Mouse (Mus musculus) myocyte (in vitro differentiated cells): ENCODE data around the gene Gldc. TPM values are rescaled to one million over a fixed set of nuclear protein-coding genes. Genes with fewer than 3 reads are reported as not detected.
A peak's percentile ranks its signal among the peaks of the same experiment; 100 is the strongest.

Source experiments
- H3K27me3 ChIP-seq: one replicate; pipeline ENCODE4 v1.6.1; 2011; ENCODE audit not compliant: control insufficient read depth, insufficient read depth, insufficient read length
- H3K36me3 ChIP-seq: one replicate; pipeline ENCODE4 v1.6.1; 2011; ENCODE audit not compliant: control insufficient read depth, insufficient read depth
- H3K4me2 ChIP-seq: one replicate; pipeline ENCODE4 v1.6.1; 2011; ENCODE audit warnings: low read depth, control low read depth
- H3K4me3 ChIP-seq: one replicate; pipeline ENCODE4 v1.5.1; 2011; ENCODE audit warnings: mild to moderate bottlenecking, control low read depth, moderate library complexity
- H3K79me2 ChIP-seq: one replicate; pipeline ENCODE4 v1.6.1; 2011; ENCODE audit not compliant: control insufficient read depth, insufficient read depth
- H3ac ChIP-seq: one replicate; pipeline ENCODE4 v1.6.1; 2011; ENCODE audit not compliant: control insufficient read depth, insufficient read length
- CEBPB ChIP-seq: IDR thresholded peaks from 2 replicates; pipeline ENCODE4 v1.6.1; 2011; ENCODE audit warnings: mild to moderate bottlenecking, moderate library complexity; ENCODE audit not compliant: poor library complexity, insufficient read depth, severe bottlenecking
- E2F4 ChIP-seq: IDR thresholded peaks from one replicate; pipeline ENCODE4 v1.6.1; 2011; ENCODE audit warnings: mild to moderate bottlenecking, control low read depth, moderate library complexity; ENCODE audit not compliant: insufficient read depth
- MAX ChIP-seq: IDR thresholded peaks from one replicate; pipeline ENCODE4 v1.6.1; 2011; ENCODE audit warnings: low read depth, mild to moderate bottlenecking, control low read depth
- MYOD1 ChIP-seq, 3 experiments: IDR thresholded peaks; one replicate each; pipeline ENCODE4 v1.6.1; 2011; ENCODE audit warnings: control low read depth in 2 of 3, low read depth in 2 of 3, mild to moderate bottlenecking in 2 of 3, moderate library complexity in 1 of 3; ENCODE audit not compliant: insufficient read length in 2 of 3, control insufficient read depth in 1 of 3
- MYOG ChIP-seq, 3 experiments: IDR thresholded peaks; one replicate each; pipeline ENCODE4 v1.6.1; 2011; ENCODE audit warnings: control low read depth in 2 of 3, low read depth in 2 of 3, mild to moderate bottlenecking in 2 of 3; ENCODE audit not compliant: insufficient read length in 2 of 3, control insufficient read depth in 1 of 3, insufficient read depth in 1 of 3
- POLR2A ChIP-seq: IDR thresholded peaks from one replicate; pipeline ENCODE4 v1.6.1; 2011; ENCODE audit warnings: low read depth, mild to moderate bottlenecking, control low read depth, moderate library complexity; ENCODE audit not compliant: insufficient read length
- POLR2AphosphoS2 ChIP-seq: IDR thresholded peaks from one replicate; pipeline ENCODE4 v1.6.1; 2011; ENCODE audit warnings: low read depth, control low read depth; ENCODE audit not compliant: insufficient read length
- REST ChIP-seq: IDR thresholded peaks from one replicate; pipeline ENCODE4 v1.6.1; 2011; ENCODE audit warnings: mild to moderate bottlenecking, control low read depth, moderate library complexity; ENCODE audit not compliant: insufficient read depth, insufficient read length
- SRF ChIP-seq: IDR thresholded peaks from one replicate; pipeline ENCODE4 v1.6.1; 2011; ENCODE audit warnings: low read depth; ENCODE audit not compliant: control insufficient read depth, insufficient read length
- TCF12 ChIP-seq: IDR thresholded peaks from one replicate; pipeline ENCODE4 v1.6.1; 2011; ENCODE audit warnings: mild to moderate bottlenecking, control low read depth; ENCODE audit not compliant: poor library complexity, insufficient read depth, severe bottlenecking
- TCF3 ChIP-seq: IDR thresholded peaks from one replicate; pipeline ENCODE4 v1.6.1; 2011; ENCODE audit warnings: low read depth, control low read depth; ENCODE audit not compliant: insufficient read length
- USF1 ChIP-seq: IDR thresholded peaks from one replicate; pipeline ENCODE4 v1.6.1; 2011; ENCODE audit warnings: low read depth, mild to moderate bottlenecking, control low read depth, moderate library complexity
- polyA plus RNA-seq: library from polyadenylated mRNA; unstranded; fragments of >200 nt; fragmentation: generic; extraction: Trizol; gene quantifications from one replicate; pipeline ENCODE4 v1.2.1, GENCODE M21; 2012; ENCODE audit warnings: missing spikeins

The Gldc gene
- polyA plus RNA-seq, 1 experiment: 1.1 TPM

GRCm38 (mm10) chr19:30125670-30126059 is 49.6 kb downstream of the Gldc start:
- Histone ChIP-seq H3K4me2 (peak overlapping the region; percentile 79), H3ac (no peak overlapping the region)

GRCm38 (mm10) chr19:30124999-30125669 is 50.1 kb downstream of the Gldc start:
- peak overlapping the region; percentile 79 for H3K4me2 ChIP-seq
- H3K79me2 ChIP-seq: no peaks in the 10 kb centered on the region
- no peak overlapping the region for H3K4me3 ChIP-seq
- no peaks in the 10 kb centered on the region for H3K27me3 ChIP-seq
- no peaks in the 10 kb centered on the region for H3K36me3 ChIP-seq
- TF ChIP-seq E2F4 (no peak), TCF12 (no peak), SRF (no peak), POLR2A (no peak), MYOG (IDR thresholded peaks at IDR 0.05; ENCODE audit: control insufficient read depth in 1 of 3, insufficient read depth in 1 of 3, insufficient read length in 2 of 3, low read depth in 2 of 3) (no peak), TCF3 (no peak), POLR2AphosphoS2 (no peak), CEBPB (no peak), USF1 (no peak), REST (no peak), MAX (no peak), MYOD1 (IDR thresholded peaks at IDR 0.05; ENCODE audit: control insufficient read depth in 1 of 3, insufficient read length in 2 of 3, low read depth in 2 of 3) (no peak)
- H3ac ChIP-seq: no peak overlapping the region

More at GRCm38 (mm10) chr19:30125670-30126059, 49.6 kb downstream of the Gldc start:
- Histone ChIP-seq H3K4me3 (no peak overlapping the region), H3K79me2 (no peaks in the 10 kb centered on the region), H3K27me3 (no peaks in the 10 kb centered on the region), H3K36me3 (no peaks in the 10 kb centered on the region)
- TF ChIP-seq USF1 (peak; percentile 51), REST (no peak)

GRCm38 (mm10) chr19:30118344-30119312 is 56.6 kb downstream of the Gldc start:
- TF ChIP-seq MYOG (IDR thresholded peaks at IDR 0.05; ENCODE audit: control insufficient read depth in 1 of 3, insufficient read depth in 1 of 3, insufficient read length in 2 of 3, low read depth in 2 of 3) (no peak), TCF3 (no peak), USF1 (no peak), CEBPB (no peak), MAX (no peak), POLR2A (no peak), REST (no peak), TCF12 (no peak), E2F4 (no peak), POLR2AphosphoS2 (no peak), SRF (no peak), MYOD1 (IDR thresholded peaks at IDR 0.05; ENCODE audit: control insufficient read depth in 1 of 3, insufficient read length in 2 of 3, low read depth in 2 of 3) (no peak)
- Histone ChIP-seq H3ac (no peak overlapping the region), H3K27me3 (no peaks in the 10 kb centered on the region), H3K4me2 (no peak overlapping the region), H3K79me2 (no peaks in the 10 kb centered on the region), H3K36me3 (no peaks in the 10 kb centered on the region), H3K4me3 (no peak overlapping the region)

GRCm38 (mm10) chr19:30117775-30118174 is 57.5 kb downstream of the Gldc start:
- no peak overlapping the region for H3ac ChIP-seq
- no peak overlapping the region for H3K4me3 ChIP-seq
- TF ChIP-seq MYOG (IDR thresholded peaks at IDR 0.05; ENCODE audit: control insufficient read depth in 1 of 3, insufficient read depth in 1 of 3, insufficient read length in 2 of 3, low read depth in 2 of 3) (no peak), REST (no peak), TCF12 (no peak), POLR2AphosphoS2 (no peak), POLR2A (no peak), USF1 (no peak), MYOD1 (IDR thresholded peaks at IDR 0.05; ENCODE audit: control insufficient read depth in 1 of 3, insufficient read length in 2 of 3, low read depth in 2 of 3) (no peak), SRF (no peak), CEBPB (no peak), MAX (no peak), E2F4 (no peak), TCF3 (no peak)
- H3K27me3 ChIP-seq: no peaks in the 10 kb centered on the region
- H3K79me2 ChIP-seq: no peaks in the 10 kb centered on the region
- H3K36me3 ChIP-seq: no peaks in the 10 kb centered on the region
- H3K4me2 ChIP-seq: no peak overlapping the region
